Mouse (Mus musculus): ENCODE data around the gene Cask. TPM values are rescaled to one million over a fixed set of nuclear protein-coding genes. Genes with fewer than 3 reads are reported as not detected.

Cask gene
- polyA plus RNA-seq, 1 experiment = 9.2 TPM

DNA sequence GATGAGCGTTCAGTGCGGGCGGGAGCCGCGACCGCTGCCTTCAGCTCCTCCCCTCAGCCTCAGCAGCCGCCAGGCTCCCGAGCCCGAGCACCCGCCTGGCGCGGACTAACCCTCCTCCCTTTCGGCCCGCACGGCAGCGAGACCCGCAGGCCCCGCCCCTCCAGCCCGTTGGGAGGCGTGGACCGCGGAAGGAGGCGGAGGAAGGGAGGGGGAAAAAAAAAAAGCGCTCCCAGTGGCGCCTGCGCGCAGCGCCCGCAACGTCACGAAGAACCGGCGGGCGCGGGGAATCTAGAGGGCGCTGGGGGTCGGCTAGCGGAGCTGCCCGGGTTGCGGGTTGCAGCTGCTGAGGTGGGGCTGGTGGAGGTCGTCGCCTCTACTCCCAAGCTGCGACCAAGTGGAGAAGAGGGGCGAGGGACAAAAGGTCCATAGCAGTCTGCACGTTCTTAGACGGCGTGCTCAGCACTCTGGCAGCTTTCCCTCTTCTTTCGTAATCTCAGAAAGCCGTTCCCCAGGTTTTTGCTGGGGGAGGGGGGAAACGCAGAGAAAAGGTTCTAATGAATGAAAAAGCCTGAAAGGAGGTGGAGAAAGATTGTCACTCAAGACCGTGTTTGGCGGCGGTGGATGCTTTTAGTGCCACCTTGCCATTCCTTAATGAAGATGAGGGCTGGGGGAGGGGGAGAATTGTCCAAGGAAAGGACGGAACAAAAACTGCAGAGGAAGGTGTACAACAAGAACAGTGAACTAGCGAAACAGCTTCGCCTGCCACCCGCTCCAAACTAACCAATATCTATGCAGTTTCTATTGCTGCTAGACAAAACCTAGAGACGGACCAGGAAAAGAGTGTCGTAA lies 4.3 kb downstream of the Cask start:
- peak overlapping the region; percentile 86 for H3K27ac ChIP-seq (ENCODE audit: insufficient read depth, low read depth, low read length)
- 12% methylated on average over 54 of the region's 59 CpGs for WGBS
- H3K4me1 ChIP-seq (ENCODE audit: control insufficient read depth, insufficient read depth, insufficient read length, low read length) = no peaks in the 10 kb centered on the region
- TF ChIP-seq CTCF (IDR thresholded peaks at IDR 0.05; ENCODE audit: extremely low read depth, insufficient read length, insufficient replicate concordance, low read depth, low read length) (no peak), POLR2A (IDR thresholded peaks at IDR 0.05; ENCODE audit: low read depth, low read length) (peak; percentile 59)
- H3K4me3 ChIP-seq (ENCODE audit: low read depth, low read length) = peak overlapping the region; percentile 80
- no peaks in the 10 kb centered on the region for H3K36me3 ChIP-seq (ENCODE audit: control insufficient read depth, insufficient read depth, low read length)
- H3K27me3 ChIP-seq (ENCODE audit: control insufficient read depth, insufficient read depth, low read length) = no peaks in the 10 kb centered on the region

GRCm38 (mm10) chrX:13845858-13846652 lies 5.1 kb downstream of the Cask start:
- WGBS = 39% methylated on average over 87 of the region's 100 CpGs
- H3K27ac ChIP-seq (ENCODE audit: insufficient read depth, low read depth, low read length) = peak overlapping the region; percentile 67

DNA sequence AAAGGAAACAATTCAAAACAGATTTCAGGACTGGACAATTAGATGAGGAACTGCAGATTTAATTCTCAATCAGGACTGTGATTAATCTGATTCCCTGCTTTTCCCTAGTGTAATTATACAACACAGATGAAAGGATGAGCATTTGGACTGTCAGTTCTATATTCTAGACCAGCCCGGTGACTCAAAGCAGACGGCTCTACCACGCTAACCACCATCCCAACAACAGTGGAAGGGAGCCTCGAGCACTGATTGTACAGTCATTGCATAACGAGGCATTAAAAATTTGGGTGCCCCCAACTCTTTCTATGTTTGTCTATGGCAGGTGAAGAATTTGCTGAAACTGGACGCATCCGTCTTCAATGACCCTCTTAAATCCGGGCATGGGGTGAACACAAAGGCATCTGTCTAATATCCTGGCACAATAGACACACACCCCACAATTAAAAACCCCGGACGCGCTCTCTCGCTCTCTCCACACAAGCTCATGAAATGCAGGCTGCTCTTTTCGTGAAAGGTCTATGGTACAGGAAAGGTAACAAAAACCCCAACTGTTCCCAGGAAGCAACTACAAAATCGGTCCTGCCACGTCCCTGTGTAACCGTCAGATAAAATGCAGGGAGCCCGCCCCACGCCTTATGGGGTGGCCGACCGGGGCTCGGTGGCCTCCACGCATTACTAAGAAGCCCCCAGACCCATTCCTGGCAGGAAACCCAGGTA lies 5.9 kb downstream of the Cask start:
- TF ChIP-seq POLR2A (IDR thresholded peaks at IDR 0.05; ENCODE audit: low read depth, low read length) (no peak), CTCF (IDR thresholded peaks at IDR 0.05; ENCODE audit: extremely low read depth, insufficient read length, insufficient replicate concordance, low read depth, low read length) (no peak)
- Histone ChIP-seq H3K36me3 (ENCODE audit: control insufficient read depth, insufficient read depth, low read length) (no peaks in the 10 kb centered on the region), H3K27ac (ENCODE audit: insufficient read depth, low read depth, low read length) (no peak overlapping the region), H3K27me3 (ENCODE audit: control insufficient read depth, insufficient read depth, low read length) (no peaks in the 10 kb centered on the region), H3K4me3 (ENCODE audit: low read depth, low read length) (peak overlapping the region; percentile 80), H3K4me1 (ENCODE audit: control insufficient read depth, insufficient read depth, insufficient read length, low read length) (no peaks in the 10 kb centered on the region)
- 13% methylated on average over 22 of the region's 22 CpGs for WGBS

More at GRCm38 (mm10) chrX:13845858-13846652, 5.1 kb downstream of the Cask start:
- H3K36me3 ChIP-seq (ENCODE audit: control insufficient read depth, insufficient read depth, low read length) = no peaks in the 10 kb centered on the region
- no peaks in the 10 kb centered on the region for H3K27me3 ChIP-seq (ENCODE audit: control insufficient read depth, insufficient read depth, low read length)
- H3K4me1 ChIP-seq (ENCODE audit: control insufficient read depth, insufficient read depth, insufficient read length, low read length) = no peaks in the 10 kb centered on the region
- peak overlapping the region; percentile 80 for H3K4me3 ChIP-seq (ENCODE audit: low read depth, low read length)
- TF ChIP-seq POLR2A (IDR thresholded peaks at IDR 0.05; ENCODE audit: low read depth, low read length) (no peak), CTCF (IDR thresholded peaks at IDR 0.05; ENCODE audit: extremely low read depth, insufficient read length, insufficient replicate concordance, low read depth, low read length) (no peak)

- Histone ChIP-seq H3K27me3 (ENCODE audit: control insufficient read depth, insufficient read depth, low read length) (no peaks in the 10 kb centered on the region), H3K4me1 (ENCODE audit: control insufficient read depth, insufficient read depth, insufficient read length, low read length) (no peaks in the 10 kb centered on the region), H3K27ac (ENCODE audit: insufficient read depth, low read depth, low read length) (no peak overlapping the region), H3K36me3 (ENCODE audit: control insufficient read depth, insufficient read depth, low read length) (no peaks in the 10 kb centered on the region), H3K4me3 (ENCODE audit: low read depth, low read length) (no peak overlapping the region)
- WGBS = 63% methylated on average over 1 of the region's 1 CpGs
- TF ChIP-seq CTCF (IDR thresholded peaks at IDR 0.05; ENCODE audit: extremely low read depth, insufficient read length, insufficient replicate concordance, low read depth, low read length) (no peak), POLR2A (IDR thresholded peaks at IDR 0.05; ENCODE audit: low read depth, low read length) (no peak)
These were observed 28.4 kb downstream of the Cask start for GRCm38 (mm10) chrX:13822792-13823191.

GRCm38 (mm10) chrX:13798754-13799153 lies 52.4 kb downstream of the Cask start:
- Histone ChIP-seq H3K4me3 (ENCODE audit: low read depth, low read length) (no peak overlapping the region), H3K27me3 (ENCODE audit: control insufficient read depth, insufficient read depth, low read length) (no peaks in the 10 kb centered on the region), H3K27ac (ENCODE audit: insufficient read depth, low read depth, low read length) (no peak overlapping the region), H3K36me3 (ENCODE audit: control insufficient read depth, insufficient read depth, low read length) (no peaks in the 10 kb centered on the region), H3K4me1 (ENCODE audit: control insufficient read depth, insufficient read depth, insufficient read length, low read length) (no peaks in the 10 kb centered on the region)
- 52% methylated on average over 2 of the region's 2 CpGs for WGBS
- TF ChIP-seq POLR2A (IDR thresholded peaks at IDR 0.05; ENCODE audit: low read depth, low read length) = no peak
- TF ChIP-seq CTCF (IDR thresholded peaks at IDR 0.05; ENCODE audit: extremely low read depth, insufficient read length, insufficient replicate concordance, low read depth, low read length) = no peak

DNA sequence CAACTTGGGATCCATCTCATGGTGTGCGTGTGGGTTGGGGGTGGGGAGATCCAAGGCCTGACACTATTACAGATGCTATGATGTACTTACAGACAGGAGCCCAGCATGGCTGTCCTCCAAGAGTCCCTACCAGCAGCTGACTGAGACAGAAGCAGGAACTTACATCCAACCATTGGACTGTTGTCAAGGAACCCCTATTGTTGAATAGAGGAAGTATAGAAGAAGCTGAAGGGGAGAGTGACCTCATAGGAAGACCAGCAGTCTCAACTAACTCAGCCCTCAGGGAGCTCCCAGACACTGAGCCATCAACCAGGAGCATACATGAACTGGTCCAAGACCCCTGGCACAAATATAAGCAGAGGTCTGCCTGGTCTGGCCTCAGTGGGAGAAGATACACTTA lies 85.5 kb downstream of the Cask start:
- Histone ChIP-seq H3K27me3 (ENCODE audit: control insufficient read depth, insufficient read depth, low read length) (no peaks in the 10 kb centered on the region), H3K4me3 (ENCODE audit: low read depth, low read length) (no peak overlapping the region), H3K4me1 (ENCODE audit: control insufficient read depth, insufficient read depth, insufficient read length, low read length) (no peaks in the 10 kb centered on the region), H3K36me3 (ENCODE audit: control insufficient read depth, insufficient read depth, low read length) (no peaks in the 10 kb centered on the region), H3K27ac (ENCODE audit: insufficient read depth, low read depth, low read length) (no peak overlapping the region)
- 100% methylated on average over 1 of the region's 1 CpGs for WGBS
- TF ChIP-seq POLR2A (IDR thresholded peaks at IDR 0.05; ENCODE audit: low read depth, low read length) (no peak), CTCF (IDR thresholded peaks at IDR 0.05; ENCODE audit: extremely low read depth, insufficient read length, insufficient replicate concordance, low read depth, low read length) (no peak)
